Mouse (Mus musculus) intestine, embryonic 16.5 days (tissue): Measurements from ENCODE around the gene Dagla. TPM values are rescaled to one million over a fixed set of nuclear protein-coding genes. Genes with fewer than 3 reads are reported as not detected.
A peak's percentile ranks its signal among the peaks of the same experiment; 100 is the strongest.

Source experiments
- ATAC-seq: fragments of 200-750 bp; cut with Nextera tagmentation; 2 replicates; pipeline ENCODE4 v1.8.0; 2017; ENCODE audit warnings: moderate TSS enrichment, moderate library complexity
- H3K27ac ChIP-seq: fragments of 300-500 bp; sonication (generic); 2 replicates; pipeline ENCODE4 v1.5.1; 2014; ENCODE audit warnings: mild to moderate bottlenecking, low read length
- H3K27me3 ChIP-seq: fragments of 300-500 bp; sonication (generic); replicated peaks from 2 replicates; pipeline ENCODE4 v1.6.1; 2014; ENCODE audit warnings: low read length, control low read depth, mixed read lengths; ENCODE audit not compliant: control insufficient read depth, insufficient read depth
- H3K36me3 ChIP-seq: fragments of 300-500 bp; sonication (generic); 2 replicates; pipeline ENCODE4 v1.6.1; 2014; ENCODE audit warnings: low read length, control low read depth; ENCODE audit not compliant: control insufficient read depth, insufficient read depth
- H3K4me1 ChIP-seq: fragments of 300-500 bp; sonication (generic); 2 replicates; pipeline ENCODE4 v1.6.1; 2014; ENCODE audit warnings: low read length, control low read depth, mixed read lengths; ENCODE audit not compliant: control insufficient read depth, insufficient read depth
- H3K4me2 ChIP-seq: fragments of 300-500 bp; sonication (generic); 2 replicates; pipeline ENCODE4 v1.6.1; 2014; ENCODE audit warnings: low read depth, low read length, control low read depth
- H3K4me3 ChIP-seq: fragments of 300-500 bp; sonication (generic); 2 replicates; pipeline ENCODE4 v1.5.1; 2014; ENCODE audit warnings: mild to moderate bottlenecking, low read length
- H3K9ac ChIP-seq: fragments of 300-500 bp; sonication (generic); 2 replicates; pipeline ENCODE4 v1.6.1; 2014; ENCODE audit warnings: low read depth, low read length
- H3K9me3 ChIP-seq: fragments of 300-500 bp; sonication (generic); 2 replicates; pipeline ENCODE4 v1.6.1; 2016; ENCODE audit warnings: low read length, control low read depth; ENCODE audit not compliant: control insufficient read depth
- WGBS: fragments of 180-500 bp; shearing (Covaris S2); extraction: QIAGEN DNeasy Blood & Tissue Kit; methylation state at CpG from one replicate; pipeline ENCODE4 v1.1.7; 2014; 5-methylcytosine and 5-hydroxymethylcytosine counted together
- polyA plus RNA-seq: library from polyadenylated mRNA; unstranded; fragments of >200 nt; fragmentation: Nextera tagmentation; extraction: Ambion mirVana; gene quantifications from 2 replicates; pipeline ENCODE4 v1.2.1, GENCODE M21; 2015

The Dagla gene
- polyA plus RNA-seq, 1 experiment from 2014 or later: 2.6 TPM

GRCm38 (mm10) chr19:10290153-10290945, 14.3 kb downstream of the Dagla start:
- H3K4me1 ChIP-seq: peaks cover 70% of the 10 kb centered on the region
- 48% methylated on average over 16 of the region's 16 CpGs for WGBS
- peak overlapping the region; percentile 56 for H3K27ac ChIP-seq
- H3K4me3 ChIP-seq: no peak overlapping the region
- H3K9ac ChIP-seq: peak overlapping the region; percentile 23; the same call in 1 of the 2 replicates
- no peaks in the 10 kb centered on the region for H3K27me3 ChIP-seq
- no peaks in the 10 kb centered on the region for H3K36me3 ChIP-seq
- no peaks in the 10 kb centered on the region for H3K9me3 ChIP-seq
- ATAC-seq: peak; percentile 55
- no peak overlapping the region for H3K4me2 ChIP-seq

GRCm38 (mm10) chr19:10289609-10290150, 15.0 kb downstream of the Dagla start:
- Histone ChIP-seq H3K9me3 (no peaks in the 10 kb centered on the region), H3K4me3 (no peak overlapping the region), H3K27me3 (no peaks in the 10 kb centered on the region), H3K27ac (peak overlapping the region; percentile 56), H3K4me2 (no peak overlapping the region), H3K36me3 (no peaks in the 10 kb centered on the region), H3K4me1 (peaks cover 63% of the 10 kb centered on the region), H3K9ac (peak overlapping the region; percentile 23; the same call in 1 of the 2 replicates)
- 68% methylated on average over 4 of the region's 4 CpGs for WGBS
- no peak for ATAC-seq

- no peak for ATAC-seq
- H3K27ac ChIP-seq: 0 out of 2 replicates have a peak overlapping the region, but pooled peaks have one; percentile 21
- H3K9ac ChIP-seq: no peak overlapping the region
- H3K9me3 ChIP-seq: no peaks in the 10 kb centered on the region
- H3K4me2 ChIP-seq: no peak overlapping the region
- no peaks in the 10 kb centered on the region for H3K36me3 ChIP-seq
- peaks cover 52% of the 10 kb centered on the region for H3K4me1 ChIP-seq
- no peak overlapping the region for H3K4me3 ChIP-seq
- 82% methylated on average over 8 of the region's 8 CpGs for WGBS
- no peaks in the 10 kb centered on the region for H3K27me3 ChIP-seq
Observed at GRCm38 (mm10) chr19:10288125-10289040, 16.3 kb downstream of the Dagla start.

GRCm38 (mm10) chr19:10286458-10286872, 18.2 kb downstream of the Dagla start:
- 65% methylated on average over 10 of the region's 10 CpGs for WGBS
- no peaks in the 10 kb centered on the region for H3K36me3 ChIP-seq
- no peak overlapping the region for H3K4me3 ChIP-seq
- peaks cover 38% of the 10 kb centered on the region for H3K4me1 ChIP-seq
- H3K9ac ChIP-seq: no peak overlapping the region
- H3K9me3 ChIP-seq: no peaks in the 10 kb centered on the region
- ATAC-seq: peak; percentile 43
- H3K27ac ChIP-seq: no peak overlapping the region
- no peak overlapping the region for H3K4me2 ChIP-seq
- H3K27me3 ChIP-seq: no peaks in the 10 kb centered on the region

- ATAC-seq: no peak
Observed at GRCm38 (mm10) chr19:10280771-10281540, 23.7 kb downstream of the Dagla start.

GRCm38 (mm10) chr19:10279668-10280067, 25.0 kb downstream of the Dagla start:
- H3K4me3 ChIP-seq: no peak overlapping the region
- peak overlapping the region; percentile 99; the same call in 1 of the 2 replicates for H3K27ac ChIP-seq
- no peak overlapping the region for H3K4me2 ChIP-seq
- H3K9ac ChIP-seq: 0 out of 2 replicates have a peak overlapping the region, but pooled peaks have one; percentile 46
- 74% methylated on average over 9 of the region's 9 CpGs for WGBS
- H3K36me3 ChIP-seq: no peaks in the 10 kb centered on the region
- no peaks in the 10 kb centered on the region for H3K9me3 ChIP-seq
- ATAC-seq: no peak
- H3K27me3 ChIP-seq: no peaks in the 10 kb centered on the region
- peaks cover 32% of the 10 kb centered on the region for H3K4me1 ChIP-seq

More at GRCm38 (mm10) chr19:10280771-10281540, 23.7 kb downstream of the Dagla start:
- no peak overlapping the region for H3K4me2 ChIP-seq
- H3K9me3 ChIP-seq: no peaks in the 10 kb centered on the region
- H3K4me3 ChIP-seq: no peak overlapping the region
- 61% methylated on average over 14 of the region's 14 CpGs for WGBS
- no peak overlapping the region for H3K27ac ChIP-seq
- H3K36me3 ChIP-seq: no peaks in the 10 kb centered on the region
- H3K9ac ChIP-seq: peak overlapping the region; percentile 25
- peaks cover 32% of the 10 kb centered on the region for H3K4me1 ChIP-seq
- no peaks in the 10 kb centered on the region for H3K27me3 ChIP-seq

GRCm38 (mm10) chr19:10278669-10279324, 25.9 kb downstream of the Dagla start:
- no peaks in the 10 kb centered on the region for H3K9me3 ChIP-seq
- WGBS: 34% methylated on average over 6 of the region's 6 CpGs
- peak overlapping the region; percentile 99 for H3K27ac ChIP-seq
- no peak overlapping the region for H3K4me3 ChIP-seq
- H3K36me3 ChIP-seq: no peaks in the 10 kb centered on the region
- 0 out of 2 replicates have a peak, but pooled peaks have one; percentile 4 for ATAC-seq
- peaks cover 39% of the 10 kb centered on the region for H3K4me1 ChIP-seq
- H3K9ac ChIP-seq: peak overlapping the region; percentile 46
- H3K4me2 ChIP-seq: 0 out of 2 replicates have a peak overlapping the region, but pooled peaks have one; percentile 1
- H3K27me3 ChIP-seq: no peaks in the 10 kb centered on the region

- WGBS: 27% methylated on average over 5 of the region's 5 CpGs
- H3K4me2 ChIP-seq: peak overlapping the region; percentile 56
- H3K4me1 ChIP-seq: peaks cover 49% of the 10 kb centered on the region
- no peaks in the 10 kb centered on the region for H3K27me3 ChIP-seq
- peak overlapping the region; percentile 70 for H3K9ac ChIP-seq
- no peaks in the 10 kb centered on the region for H3K9me3 ChIP-seq
- H3K36me3 ChIP-seq: no peaks in the 10 kb centered on the region
- peak overlapping the region; percentile 36 for H3K4me3 ChIP-seq
- ATAC-seq: peak; percentile 94
- peak overlapping the region; percentile 99 for H3K27ac ChIP-seq
Observed at GRCm38 (mm10) chr19:10277759-10278158, 26.9 kb downstream of the Dagla start.
